Mouse (Mus musculus): ENCODE measurements around the gene Fchsd2.

The Fchsd2 gene

GRCm38 (mm10) chr7:101213515-101214263 lies 121.0 kb downstream of the Fchsd2 start:
- DNase-seq, result peak; percentile 39

GRCm38 (mm10) chr7:101216724-101217123 lies 124.1 kb downstream of the Fchsd2 start:
- DNase-seq, result no peak

- DNase-seq, result no peak
These were observed 130.8 kb downstream of the Fchsd2 start for GRCm38 (mm10) chr7:101223501-101223900.

GRCm38 (mm10) chr7:101229336-101229735 lies 136.7 kb downstream of the Fchsd2 start:
- no peak for DNase-seq

GRCm38 (mm10) chr7:101231458-101231857 lies 138.8 kb downstream of the Fchsd2 start:
- peak; percentile 75 for DNase-seq

GRCm38 (mm10) chr7:101232716-101233115 lies 140.1 kb downstream of the Fchsd2 start:
- DNase-seq, result no peak

GRCm38 (mm10) chr7:101236712-101237473 lies 144.2 kb downstream of the Fchsd2 start:
- no peak for DNase-seq

GRCm38 (mm10) chr7:101248760-101249159 lies 156.1 kb downstream of the Fchsd2 start:
- DNase-seq, result no peak

GRCm38 (mm10) chr7:101249173-101249572 lies 156.5 kb downstream of the Fchsd2 start:
- DNase-seq, result no peak

GRCm38 (mm10) chr7:101253071-101253470 lies 160.4 kb downstream of the Fchsd2 start:
- no peak for DNase-seq

GRCm38 (mm10) chr7:101258482-101258881 lies 165.8 kb downstream of the Fchsd2 start:
- DNase-seq, result peak; percentile 34

- DNase-seq, result no peak
These were observed 169.4 kb downstream of the Fchsd2 start for GRCm38 (mm10) chr7:101261941-101262546.

- no peak for DNase-seq
These were observed 170.8 kb downstream of the Fchsd2 start for GRCm38 (mm10) chr7:101263511-101263910.

- peak; percentile 18 for DNase-seq
These were observed 175.0 kb downstream of the Fchsd2 start for GRCm38 (mm10) chr7:101267457-101268259.

GRCm38 (mm10) chr7:101271602-101272001 lies 178.9 kb downstream of the Fchsd2 start:
- DNase-seq, result no peak

GRCm38 (mm10) chr7:101272466-101273160 lies 179.9 kb downstream of the Fchsd2 start:
- no peak for DNase-seq

- DNase-seq, result no peak
These were observed 190.1 kb downstream of the Fchsd2 start for GRCm38 (mm10) chr7:101282721-101283120.

GRCm38 (mm10) chr7:101284504-101284903 lies 191.8 kb downstream of the Fchsd2 start:
- no peak for DNase-seq

GRCm38 (mm10) chr7:101286891-101287290 lies 194.2 kb downstream of the Fchsd2 start:
- no peak for DNase-seq

GRCm38 (mm10) chr7:101287820-101288219 lies 195.2 kb downstream of the Fchsd2 start:
- DNase-seq, result no peak

GRCm38 (mm10) chr7:101288436-101288835 lies 195.8 kb downstream of the Fchsd2 start:
- peak; percentile 74 for DNase-seq

GRCm38 (mm10) chr7:101290401-101290800 lies 197.7 kb downstream of the Fchsd2 start:
- no peak for DNase-seq

Measured in lung, postnatal 36 days (tissue).